8 mouse cellular contexts compared by ENCODE assay signal in genomic region chr1:74392446-74392994, GRCm38 (mm10). TPM values are rescaled to one million over a fixed set of nuclear protein-coding genes. Genes with fewer than 3 reads are reported as not detected.
DNase-seq lines count a peak whose midpoint lies in the region; ATAC-seq and TF ChIP-seq lines count a peak whose summit lies in the region.

No protein-coding gene starts in this region.

- peaks cover 28% of the 10 kb centered on the region for H3K36me3 ChIP-seq in heart, embryonic 10.5 days
- H3K36me3 ChIP-seq in hindbrain, embryonic 16.5 days (ENCODE audit: control insufficient read depth, insufficient read depth, low read length), result peaks cover 7% of the 10 kb centered on the region
- H3K36me3 ChIP-seq in liver, embryonic 12.5 days, result peaks cover 31% of the 10 kb centered on the region
- peaks cover 18% of the 10 kb centered on the region for H3K36me3 ChIP-seq in small intestine, adult 2 months (ENCODE audit: control insufficient read depth, insufficient read depth, low read length)

- intact Hi-C loops in heart, postnatal 25 days (cut with DNase I), result no loop called here

- TF ChIP-seq CTCF in small intestine, adult 2 months (IDR thresholded peaks at IDR 0.05; ENCODE audit: extremely low read depth, insufficient read length, insufficient replicate concordance, low read depth, low read length), result no peak

- no peak; the same call in 1 of the 2 replicates for TF ChIP-seq POLR2A in small intestine, adult 2 months (IDR thresholded peaks at IDR 0.05; ENCODE audit: low read depth, low read length)

- WGBS in heart, embryonic 10.5 days, result 2% methylated on average over 16 of the region's 16 CpGs
- WGBS in hindbrain, embryonic 16.5 days, result 3% methylated on average over 16 of the region's 16 CpGs
- 4% methylated on average over 16 of the region's 16 CpGs for WGBS in liver, embryonic 12.5 days (ENCODE audit: insufficient replicate concordance)
- under 1% methylated on average over 16 of the region's 16 CpGs for whole genome bisulfite sequencing in small intestine, adult 2 months

- H3K9ac ChIP-seq in hindbrain, embryonic 16.5 days (ENCODE audit: low read depth, low read length), result peak overlapping the region; percentile 85
- peak overlapping the region; percentile 100 for H3K9ac ChIP-seq in liver, embryonic 12.5 days

- peak; percentile 25; the same call in 1 of the 2 replicates for ATAC-seq in hindbrain, embryonic 16.5 days
- ATAC-seq in liver, embryonic 12.5 days, result peak; percentile 13; the same call in 1 of the 2 replicates
- no peak for ATAC-seq in CD4-positive, CD25-positive, alpha-beta regulatory T cell, adult 4 months

- H3K4me2 ChIP-seq in hindbrain, embryonic 16.5 days (ENCODE audit: low read length), result peak overlapping the region; percentile 96
- peak overlapping the region; percentile 92 for H3K4me2 ChIP-seq in liver, embryonic 12.5 days

- no peaks in the 10 kb centered on the region for H3K27me3 ChIP-seq in heart, embryonic 10.5 days (ENCODE audit: insufficient read depth, poor library complexity, severe bottlenecking)
- peaks cover 6% of the 10 kb centered on the region; the same call in 1 of the 2 replicates for H3K27me3 ChIP-seq in hindbrain, embryonic 16.5 days (replicated peaks; ENCODE audit: control insufficient read depth, insufficient read depth, low read length)
- no peaks in the 10 kb centered on the region for H3K27me3 ChIP-seq in liver, embryonic 12.5 days (replicated peaks)
- no peaks in the 10 kb centered on the region for H3K27me3 ChIP-seq in small intestine, adult 2 months (ENCODE audit: control insufficient read depth, insufficient read depth, low read length)

- DNase-seq in heart, embryonic 10.5 days (ENCODE audit: low spot score), result no peak
- no peak for DNase-seq in heart, postnatal 25 days (ENCODE audit: low spot score)
- peak; percentile 53 for DNase-seq in embryo, embryonic 9.5 days (ENCODE audit: extremely low spot score)
- no peak for DNase-seq in spleen, postnatal 4 days (ENCODE audit: low spot score in 2 of 2)

- peak overlapping the region; percentile 86 for H3K4me3 ChIP-seq in heart, embryonic 10.5 days
- peak overlapping the region; percentile 95 for H3K4me3 ChIP-seq in hindbrain, embryonic 16.5 days (ENCODE audit: low read length)
- peak overlapping the region; percentile 98 for H3K4me3 ChIP-seq in liver, embryonic 12.5 days
- peak overlapping the region; percentile 98 for H3K4me3 ChIP-seq in small intestine, adult 2 months (ENCODE audit: low read depth, low read length)

- no peaks in the 10 kb centered on the region for H3K9me3 ChIP-seq in heart, embryonic 10.5 days
- H3K9me3 ChIP-seq in hindbrain, embryonic 16.5 days (ENCODE audit: control insufficient read depth, low read length), result no peaks in the 10 kb centered on the region
- H3K9me3 ChIP-seq in liver, embryonic 12.5 days (replicated peaks), result no peaks in the 10 kb centered on the region

- peak overlapping the region; percentile 100 for H3K27ac ChIP-seq in heart, embryonic 10.5 days
- peak overlapping the region; percentile 87 for H3K27ac ChIP-seq in hindbrain, embryonic 16.5 days (ENCODE audit: low read depth, low read length)
- H3K27ac ChIP-seq in liver, embryonic 12.5 days, result peak overlapping the region; percentile 97
- H3K27ac ChIP-seq in small intestine, adult 2 months (ENCODE audit: insufficient read depth, low read depth, low read length), result peak overlapping the region; percentile 96

- H3K4me1 ChIP-seq in heart, embryonic 10.5 days, result peaks cover 57% of the 10 kb centered on the region
- peaks cover 20% of the 10 kb centered on the region for H3K4me1 ChIP-seq in hindbrain, embryonic 16.5 days (ENCODE audit: control insufficient read depth, insufficient read depth, low read depth, low read length)
- peaks cover 79% of the 10 kb centered on the region for H3K4me1 ChIP-seq in liver, embryonic 12.5 days
- peaks cover 10% of the 10 kb centered on the region for H3K4me1 ChIP-seq in small intestine, adult 2 months (ENCODE audit: control insufficient read depth, insufficient read depth, insufficient read length, low read length)

RNA-seq across cellular contexts. Expression of gene Ctdsp1, which starts 1.2 kb away (rescaled TPM):
- polyA plus RNA-seq in heart, embryonic 10.5 days (2016; fragmentation: Nextera tagmentation; extraction: Ambion mirVana), result 55.9 and 69.2 TPM in 2 replicates
- 100 to 1,000 TPM; 123 to 139 TPM for total RNA-seq in heart, postnatal 25 days (2021)
- polyA plus RNA-seq in hindbrain, embryonic 16.5 days (2015; fragmentation: Nextera tagmentation; extraction: Ambion mirVana), result 19.0 and 20.0 TPM in 2 replicates
- 42.0 and 42.4 TPM in 2 replicates for polyA plus RNA-seq in liver, embryonic 12.5 days (2016; fragmentation: Nextera tagmentation; extraction: Ambion mirVana)
- 58.4 and 177 TPM in 2 replicates for polyA plus RNA-seq in small intestine, adult 2 months (2012; rRNA removed)
- polyA plus RNA-seq in CD4-positive, CD25-positive, alpha-beta regulatory T cell, adult 4 months (2017; shearing (Covaris generic)), result 10 to 100 TPM; 39.8 to 48.3 TPM

RNA-seq across cellular contexts. Expression of gene Vil1, which starts 16.7 kb away (rescaled TPM):
- polyA plus RNA-seq in heart, embryonic 10.5 days (2016; fragmentation: Nextera tagmentation; extraction: Ambion mirVana), result 0.94 and 1.1 TPM in 2 replicates
- total RNA-seq in heart, postnatal 25 days (2021), result 1 to 10 TPM in 1 of 2 experiments, under 1 TPM in 1; 0.57 to 1.0 TPM
- 0.19 and 0.22 TPM in 2 replicates for polyA plus RNA-seq in hindbrain, embryonic 16.5 days (2015; fragmentation: Nextera tagmentation; extraction: Ambion mirVana)
- 0.81 and 0.93 TPM in 2 replicates for polyA plus RNA-seq in liver, embryonic 12.5 days (2016; fragmentation: Nextera tagmentation; extraction: Ambion mirVana)
- 198 and 892 TPM in 2 replicates for polyA plus RNA-seq in small intestine, adult 2 months (2012; rRNA removed)
- polyA plus RNA-seq in CD4-positive, CD25-positive, alpha-beta regulatory T cell, adult 4 months (2017; shearing (Covaris generic)), result under 1 TPM; 0.23 to 0.33 TPM

RNA-seq across cellular contexts. Expression of gene Slc11a1, which starts 17.5 kb away (rescaled TPM):
- polyA plus RNA-seq in heart, embryonic 10.5 days (2016; fragmentation: Nextera tagmentation; extraction: Ambion mirVana), result 1.1 and 1.6 TPM in 2 replicates
- total RNA-seq in heart, postnatal 25 days (2021), result 1 to 10 TPM; 2.5 to 3.2 TPM
- 2.6 and 3.3 TPM in 2 replicates for polyA plus RNA-seq in hindbrain, embryonic 16.5 days (2015; fragmentation: Nextera tagmentation; extraction: Ambion mirVana)
- polyA plus RNA-seq in liver, embryonic 12.5 days (2016; fragmentation: Nextera tagmentation; extraction: Ambion mirVana), result 8.6 and 9.0 TPM in 2 replicates
- polyA plus RNA-seq in small intestine, adult 2 months (2012; rRNA removed), result 12.7 and 17.9 TPM in 2 replicates
- polyA plus RNA-seq in CD4-positive, CD25-positive, alpha-beta regulatory T cell, adult 4 months (2017; shearing (Covaris generic)), result 1 to 10 TPM in 1 of 2 experiments, under 1 TPM in 1; 0.78 to 4.0 TPM

RNA-seq across cellular contexts. Expression of gene Catip, which starts 30.6 kb away (rescaled TPM):
- 0.20 and 0.28 TPM in 2 replicates for polyA plus RNA-seq in heart, embryonic 10.5 days (2016; fragmentation: Nextera tagmentation; extraction: Ambion mirVana)
- under 1 TPM; 0.18 to 0.28 TPM for total RNA-seq in heart, postnatal 25 days (2021)
- polyA plus RNA-seq in hindbrain, embryonic 16.5 days (2015; fragmentation: Nextera tagmentation; extraction: Ambion mirVana), result 2.2 and 2.8 TPM in 2 replicates
- polyA plus RNA-seq in liver, embryonic 12.5 days (2016; fragmentation: Nextera tagmentation; extraction: Ambion mirVana), result 0.11 and 0.14 TPM in 2 replicates
- 0.05 and 0.39 TPM in 2 replicates for polyA plus RNA-seq in small intestine, adult 2 months (2012; rRNA removed)
- polyA plus RNA-seq in CD4-positive, CD25-positive, alpha-beta regulatory T cell, adult 4 months (2017; shearing (Covaris generic)), result under 1 TPM in 1 of 2 experiments, not detected in 1; 0.29 TPM

Comparison
In these comparisons a context has a peak if more than half of its experiments do, and no peak if none do; other contexts are left out.
1. RNA of gene Vil1, which starts 16.7 kb away (polyA plus RNA-seq): 198 to 892 TPM in small intestine, adult 2 months; 0.94 to 1.1 TPM in heart, embryonic 10.5 days, 0.81 to 0.93 TPM in liver, embryonic 12.5 days, 0.23 to 0.33 TPM in CD4-positive, CD25-positive, alpha-beta regulatory T cell, adult 4 months and 0.19 to 0.22 TPM in hindbrain, embryonic 16.5 days; every median in the first group is over 10 times any median in the second.
2. Peak in every context shown above with its lines, with median percentiles within 50 percentile points of each other: H3K27ac ChIP-seq and H3K4me3 ChIP-seq.